Mouse (Mus musculus) kidney, postnatal 14 days (tissue): ENCODE results near the gene Mettl2.
"Not testable (repeated sequence)": the region's sequence is repeated elsewhere in the genome, so short reads cannot be mapped to it uniquely, and the experiment has no call there.

Experiments used
- DNase-seq: peaks from one replicate; pipeline ENCODE4 v3.0.0; 2022; ENCODE audit warnings: mixed read lengths

The Mettl2 gene

DNA sequence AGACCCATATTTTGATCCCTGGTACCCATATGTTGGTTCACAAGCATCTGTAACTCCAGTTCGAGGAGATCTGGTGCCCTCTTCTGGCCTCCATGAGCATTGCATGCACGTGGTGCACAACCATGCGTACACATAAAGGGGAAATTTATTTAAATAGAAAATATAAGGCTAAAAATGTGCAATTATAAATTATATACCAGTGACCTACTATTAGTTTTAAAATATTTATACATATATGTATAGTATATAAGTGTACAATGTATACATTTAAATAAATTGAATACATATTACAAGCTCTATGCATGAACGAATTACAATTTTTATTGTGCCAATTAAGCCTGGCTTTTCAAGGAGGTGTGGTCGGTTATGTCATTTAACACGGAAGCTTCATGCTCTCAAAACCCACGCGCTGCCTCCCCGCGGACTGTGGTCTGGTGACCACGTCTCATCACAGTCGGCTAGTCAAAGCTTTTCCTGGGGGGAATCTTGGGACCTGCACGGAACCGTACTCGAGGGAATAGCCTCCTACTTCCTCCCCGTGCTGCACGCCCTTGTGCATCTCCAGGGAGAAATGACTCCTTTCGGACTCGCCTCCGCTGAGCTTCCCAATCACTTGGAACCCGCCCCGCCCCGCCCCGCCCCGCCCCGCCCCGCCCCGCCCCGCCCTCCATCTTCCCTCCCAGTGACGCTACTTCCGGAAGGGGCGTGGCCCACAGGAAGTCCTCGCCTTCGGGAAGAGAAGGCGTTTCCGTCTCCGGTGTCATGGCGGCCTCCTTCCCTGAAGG lies at the start of gene Mettl2:
Gene Mettl2, plus strand, starts transcription at position 691 of the 785 bp plus-strand sequence.
- DNase-seq = peak; percentile 90

DNA sequence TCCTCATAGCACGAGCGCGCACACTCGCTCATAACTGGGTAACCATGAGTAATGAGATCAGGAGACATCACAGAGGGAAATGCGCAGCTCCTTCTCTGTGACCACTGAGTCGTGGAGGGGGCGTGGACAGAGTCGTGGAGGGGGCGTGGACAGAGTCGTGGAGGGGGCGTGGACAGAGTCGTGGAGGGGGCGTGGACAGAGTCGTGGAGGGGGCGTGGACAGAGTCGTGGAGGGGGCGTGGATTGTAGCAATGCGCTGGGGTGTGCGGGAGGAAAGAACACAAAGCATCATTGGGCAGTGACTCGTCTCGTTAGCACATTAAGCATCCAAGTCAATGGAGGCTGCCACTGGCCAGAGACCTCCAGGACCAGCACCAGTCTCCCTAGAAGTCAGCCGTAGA lies 13.8 kb upstream of the Mettl2 start:
- DNase-seq = not testable (repeated sequence)

DNA sequence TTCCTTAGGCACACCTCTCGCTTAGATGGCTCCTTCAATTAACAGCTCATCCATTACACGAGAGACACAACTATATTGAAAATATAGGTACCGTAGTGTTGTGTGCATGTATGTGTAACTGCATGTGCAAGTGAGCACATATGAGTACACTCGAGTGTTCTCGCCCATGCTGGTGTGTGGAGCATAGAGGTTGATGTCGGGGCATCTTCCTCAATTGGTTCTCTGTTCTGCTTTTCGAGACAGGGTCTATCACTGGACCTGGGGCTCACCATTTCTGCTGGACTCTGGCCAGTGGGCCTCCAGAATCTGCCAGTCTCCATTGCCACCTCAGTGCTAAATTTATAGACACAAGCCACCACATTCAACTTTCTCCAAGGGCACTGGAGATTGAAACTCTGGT lies 8.4 kb upstream of the Mettl2 start:
- no peak for DNase-seq

DNA sequence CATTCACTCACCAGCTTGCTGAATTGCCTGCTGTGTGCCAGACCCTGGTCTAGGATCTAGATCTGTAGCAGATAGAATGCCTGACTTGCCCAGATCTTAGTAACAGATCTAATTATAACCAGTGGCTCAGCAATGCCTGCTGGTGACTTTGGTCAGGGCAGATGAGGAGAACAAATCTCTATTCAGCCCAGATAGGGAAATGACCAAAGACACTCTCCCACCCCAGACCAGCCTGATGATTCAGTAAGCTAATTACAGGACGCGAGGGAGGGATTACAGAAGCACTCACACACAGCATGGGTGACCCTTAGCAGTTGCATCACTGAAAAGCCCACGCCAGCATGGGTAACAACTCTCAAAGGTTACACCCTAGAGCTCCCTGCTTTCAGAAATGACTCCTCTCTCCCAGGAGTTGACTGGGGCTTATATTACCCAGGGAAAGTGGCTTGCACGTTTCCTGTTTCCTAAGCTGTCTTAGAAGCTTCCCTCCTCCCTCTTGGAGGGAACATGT lies 5.6 kb upstream of the Mettl2 start:
- DNase-seq = no peak

DNA sequence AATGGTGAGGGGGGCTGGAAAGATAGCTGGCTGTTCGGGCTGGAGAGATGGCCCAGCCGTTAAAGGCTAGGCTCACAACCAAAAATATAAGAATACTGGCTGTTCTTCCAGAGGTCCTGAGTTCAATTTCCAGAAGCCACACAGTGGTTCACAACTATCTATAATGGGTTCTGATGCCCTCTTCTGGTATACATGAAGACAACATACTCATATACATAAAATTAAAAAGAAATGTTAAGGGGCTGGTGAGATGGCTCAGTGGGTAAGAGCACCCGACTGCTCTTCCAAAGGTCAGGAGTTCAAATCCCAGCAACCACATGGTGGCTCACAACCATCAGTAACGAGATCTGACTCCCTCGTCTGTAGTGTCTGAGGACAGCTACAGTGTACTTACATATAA lies 4.4 kb upstream of the Mettl2 start:
- DNase-seq = not testable (repeated sequence)

DNA sequence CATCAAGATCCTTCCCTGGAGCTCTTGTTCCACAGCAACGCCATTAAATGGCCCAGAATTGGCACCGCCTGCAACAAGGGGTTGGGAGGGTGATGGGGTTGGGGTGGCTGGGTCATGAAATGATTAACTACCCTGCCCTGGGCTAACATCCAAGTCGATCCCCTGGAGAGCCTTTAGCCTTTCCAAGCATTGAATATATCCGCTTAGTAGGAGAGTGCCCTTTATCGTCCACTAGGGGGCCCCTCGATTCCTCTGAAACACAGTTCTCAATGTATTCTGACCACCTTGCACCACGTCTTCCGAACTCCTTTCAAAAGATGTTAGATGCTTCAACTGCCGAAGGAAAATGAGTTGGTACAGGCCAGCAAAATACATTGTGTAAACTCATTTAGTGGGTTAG lies 2.2 kb upstream of the Mettl2 start:
- peak; percentile 88 for DNase-seq

DNA sequence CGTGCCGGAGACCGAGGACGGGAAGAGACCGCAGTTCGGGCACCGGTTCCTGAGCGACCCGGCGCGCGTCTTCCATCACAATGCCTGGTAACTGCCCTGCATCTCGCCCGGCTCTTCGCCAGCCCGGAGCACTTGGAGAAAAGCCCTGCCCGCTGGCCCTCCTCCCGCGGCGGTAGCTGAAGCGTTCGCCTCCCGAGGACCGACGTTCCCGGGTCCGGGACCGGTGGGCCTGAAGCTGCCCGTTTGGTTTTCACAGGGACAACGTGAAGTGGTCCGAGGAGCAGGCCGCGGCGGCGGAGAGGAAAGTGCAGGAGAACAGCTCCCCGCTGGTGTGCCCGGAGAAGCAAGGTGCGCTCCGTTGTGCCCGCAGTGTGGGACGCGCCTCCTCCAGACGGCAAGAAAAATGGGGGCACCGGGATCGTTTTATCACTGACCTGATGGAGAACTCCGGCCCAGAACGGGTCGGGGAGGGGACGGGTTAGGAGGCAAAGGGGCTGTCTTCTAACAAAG lies 350 bp downstream of the Mettl2 start:
- no peak for DNase-seq

DNA sequence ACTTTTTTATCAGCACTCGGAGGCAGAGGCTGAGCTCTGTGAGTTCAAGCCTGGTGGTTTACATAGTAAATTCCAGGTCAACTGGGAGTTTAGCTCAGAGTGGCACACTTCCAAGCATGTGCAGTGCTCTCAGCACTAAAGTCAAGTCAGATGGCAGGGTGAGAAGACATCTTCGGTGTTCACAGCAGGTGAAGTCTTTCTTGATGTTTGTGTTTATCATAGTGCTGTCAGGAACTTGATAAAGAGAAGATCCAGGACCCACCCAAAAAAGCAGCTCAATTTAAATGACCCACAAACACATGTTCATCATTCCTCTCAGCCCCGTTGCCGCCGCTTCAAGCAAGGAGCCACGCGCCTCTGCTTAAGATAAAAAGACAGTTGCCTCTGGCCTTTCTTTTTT lies 9.5 kb downstream of the Mettl2 start:
- DNase-seq = no peak

DNA sequence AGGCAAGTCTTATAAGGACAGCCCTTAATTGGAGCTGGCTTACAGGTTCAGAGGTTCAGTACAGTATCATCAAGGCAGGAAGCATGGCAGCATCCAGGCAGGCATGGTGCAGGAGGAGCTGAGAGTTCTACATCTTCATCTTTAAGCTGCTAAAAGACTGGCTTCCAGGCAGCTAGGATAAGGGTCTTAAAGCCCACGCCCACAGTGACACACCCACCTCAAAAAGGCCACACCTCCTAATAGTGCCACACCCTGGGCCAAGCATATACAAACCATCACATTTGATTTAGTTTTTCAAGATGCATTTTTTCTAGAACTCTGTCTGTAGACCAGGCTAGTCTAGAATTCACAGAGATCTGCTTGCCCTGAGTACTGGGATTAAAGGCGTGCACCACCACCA lies 11.0 kb downstream of the Mettl2 start:
- DNase-seq = not testable (repeated sequence)

DNA sequence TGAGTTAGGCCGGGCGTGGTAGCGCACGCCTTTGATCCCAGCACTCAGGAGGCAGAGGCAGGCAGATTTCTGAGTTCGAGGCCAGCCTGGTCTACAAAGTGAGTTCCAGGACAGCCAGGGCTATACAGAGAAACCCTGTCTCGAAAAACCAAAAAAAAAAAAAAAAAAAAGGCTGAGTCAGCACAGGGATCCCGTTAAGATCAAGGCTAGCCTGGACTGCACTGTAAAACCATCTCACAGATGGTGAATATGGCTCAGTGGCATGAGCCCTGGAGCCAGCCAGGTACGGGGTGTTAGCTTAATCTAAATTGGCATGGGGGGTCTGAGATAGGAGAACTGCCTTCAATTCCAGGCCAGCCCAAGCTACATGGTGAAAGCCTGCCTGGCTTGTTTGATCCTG lies 14.3 kb downstream of the Mettl2 start:
- not testable (repeated sequence) for DNase-seq

DNA sequence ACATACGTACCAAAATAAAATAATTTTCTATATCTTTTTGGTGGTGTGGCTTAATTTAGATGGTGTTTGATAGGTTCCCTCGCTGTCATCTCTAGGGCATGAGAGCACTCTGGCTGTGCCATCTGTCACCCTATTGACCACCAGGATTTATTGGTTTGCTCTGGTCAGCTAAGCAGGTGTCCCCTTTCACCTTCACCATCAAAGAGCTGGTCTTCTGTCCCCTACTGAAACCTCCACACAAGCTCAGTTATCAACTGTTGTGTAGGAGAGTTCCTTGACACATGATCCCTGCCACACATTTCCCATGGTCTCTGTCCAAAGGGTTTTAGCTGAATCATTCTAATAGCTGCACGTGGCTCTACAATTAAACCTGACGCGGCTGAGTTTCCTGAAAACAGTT lies 14.9 kb downstream of the Mettl2 start:
- DNase-seq = no peak

DNA sequence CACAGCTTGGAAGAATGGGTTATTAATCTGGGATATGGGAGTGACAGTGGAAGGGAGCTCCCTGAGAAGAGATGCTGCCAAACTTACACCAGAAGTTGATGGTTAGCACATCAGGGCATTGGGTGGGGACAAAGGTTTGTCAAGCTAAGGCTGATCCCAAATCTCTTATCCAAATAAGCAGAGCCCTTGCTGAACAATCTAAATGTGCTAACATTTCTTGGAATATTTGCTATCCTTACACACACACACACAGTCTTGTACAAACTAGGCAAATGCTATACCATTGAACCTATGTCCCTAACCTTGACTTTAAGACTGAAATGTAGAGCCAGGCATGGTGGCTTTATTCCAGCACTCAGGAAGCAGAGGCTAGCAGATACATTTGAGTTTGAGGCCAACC lies 17.3 kb downstream of the Mettl2 start:
- DNase-seq = no peak

DNA sequence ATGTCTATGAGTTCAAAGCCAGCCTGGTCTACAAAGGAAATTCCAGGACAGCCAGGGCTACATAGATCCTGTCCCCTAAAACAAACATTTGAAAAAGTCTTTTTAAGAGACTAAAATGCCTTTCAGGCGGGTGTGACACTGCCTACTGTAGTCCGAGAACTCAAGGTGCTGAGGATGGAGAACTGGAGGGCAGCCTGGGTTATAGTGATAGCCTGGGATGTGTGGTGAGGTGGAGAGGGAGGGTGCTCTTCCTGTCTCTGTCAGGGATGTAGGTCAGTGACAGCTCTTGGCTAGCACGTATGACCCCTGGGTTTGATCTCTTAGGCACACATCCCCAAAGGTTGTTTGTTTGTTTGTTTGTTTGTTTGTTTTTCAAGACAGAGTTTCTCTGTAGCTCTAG lies 17.9 kb downstream of the Mettl2 start:
- DNase-seq = no peak

DNA sequence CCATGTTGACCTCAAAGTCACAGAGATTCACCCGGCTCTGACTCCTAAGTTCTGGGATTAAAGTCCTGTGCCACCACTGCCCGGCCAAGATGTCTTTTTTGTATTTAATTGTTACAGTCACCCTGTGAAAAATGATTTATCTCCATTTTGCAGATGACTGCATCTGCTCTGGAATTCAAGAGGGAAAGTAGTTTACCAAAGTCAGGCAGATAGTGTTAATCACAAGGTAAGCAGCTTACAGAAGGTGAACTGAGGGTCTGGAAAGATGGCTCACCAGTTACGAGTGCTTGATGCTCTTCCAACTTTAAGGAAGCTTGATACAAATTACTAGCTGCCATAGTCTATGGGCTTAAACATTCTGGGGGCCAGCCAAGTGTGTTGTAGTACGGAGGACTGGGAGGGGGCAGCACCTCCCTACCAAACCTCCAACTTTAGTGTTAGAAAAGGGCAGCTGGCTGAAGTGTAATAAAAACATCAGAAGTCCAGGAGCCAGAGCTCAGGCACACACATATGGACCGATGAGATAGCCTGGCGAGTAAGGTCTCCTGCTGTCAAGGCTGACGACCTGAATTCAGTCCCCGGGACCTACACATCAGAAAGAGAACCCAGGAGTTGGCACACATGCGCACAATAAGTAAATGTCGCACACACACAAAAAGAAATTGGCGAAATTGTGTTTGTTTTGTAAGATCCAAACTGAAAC lies 18.4 kb downstream of the Mettl2 start:
- peak; percentile 47 for DNase-seq

DNA sequence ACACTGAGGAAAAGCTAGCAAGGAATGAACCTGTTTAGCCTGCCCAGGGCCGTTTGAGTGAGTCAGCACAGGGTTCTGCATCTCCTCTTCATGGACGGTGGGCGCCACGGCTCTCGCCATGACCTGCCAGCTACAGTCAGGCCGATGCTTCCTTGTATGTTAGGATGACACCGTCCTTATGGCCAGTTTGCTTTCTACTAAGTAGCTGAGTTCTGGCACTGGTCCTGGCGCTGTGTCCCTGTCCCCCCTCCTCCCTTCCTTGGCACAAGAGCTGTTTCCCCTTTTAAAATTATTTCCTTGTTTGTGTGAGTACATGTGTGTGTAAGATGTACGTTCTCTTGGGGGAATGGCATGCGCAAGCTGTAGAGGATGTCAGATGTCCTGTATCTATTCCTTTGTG lies 19.0 kb downstream of the Mettl2 start:
- peak; percentile 33 for DNase-seq

DNA sequence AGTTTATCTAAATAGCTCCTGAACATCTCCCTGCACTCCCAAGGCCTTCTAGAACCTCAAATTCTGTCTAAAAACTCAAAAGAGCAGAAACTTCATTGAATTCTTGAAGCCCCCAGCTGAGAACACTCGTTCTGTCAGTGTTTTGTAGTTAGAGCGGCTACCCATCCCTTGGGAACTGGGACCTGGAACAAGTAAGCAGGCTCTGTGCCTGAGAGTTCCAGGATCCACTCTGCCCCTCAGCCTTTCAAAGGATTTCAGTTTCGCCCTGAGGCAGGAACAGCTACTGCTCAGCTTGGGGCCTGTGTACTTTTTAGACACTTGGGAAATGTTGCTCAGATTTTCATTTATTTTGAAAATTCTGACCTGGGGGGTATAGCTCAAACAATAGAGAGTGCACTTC lies 20.4 kb downstream of the Mettl2 start, which contains the start of gene Gm10842:
Gene Gm10842, plus strand, starts transcription at position 301 of the 400 bp plus-strand sequence.
- no peak for DNase-seq

DNA sequence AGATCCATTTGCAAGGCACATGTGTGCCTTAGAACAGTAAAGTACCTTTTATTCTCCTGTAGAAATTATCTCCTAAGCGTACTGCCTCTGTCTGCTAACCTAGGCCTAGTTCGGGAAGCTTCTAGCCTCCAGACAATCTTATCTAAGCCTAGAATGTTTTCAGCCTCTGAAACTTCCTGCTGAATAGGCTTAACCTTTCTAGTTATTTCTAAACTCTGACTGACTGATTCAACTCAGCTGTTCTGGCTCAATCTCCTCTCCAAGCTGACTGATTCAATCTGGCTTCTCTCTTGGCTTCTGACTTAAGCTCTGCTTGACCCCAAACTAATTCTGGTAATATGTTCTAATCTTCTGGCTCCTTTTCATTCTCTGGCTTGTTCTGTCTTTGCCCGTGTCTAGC lies 23.1 kb downstream of the Mettl2 start:
- DNase-seq = no peak

DNA sequence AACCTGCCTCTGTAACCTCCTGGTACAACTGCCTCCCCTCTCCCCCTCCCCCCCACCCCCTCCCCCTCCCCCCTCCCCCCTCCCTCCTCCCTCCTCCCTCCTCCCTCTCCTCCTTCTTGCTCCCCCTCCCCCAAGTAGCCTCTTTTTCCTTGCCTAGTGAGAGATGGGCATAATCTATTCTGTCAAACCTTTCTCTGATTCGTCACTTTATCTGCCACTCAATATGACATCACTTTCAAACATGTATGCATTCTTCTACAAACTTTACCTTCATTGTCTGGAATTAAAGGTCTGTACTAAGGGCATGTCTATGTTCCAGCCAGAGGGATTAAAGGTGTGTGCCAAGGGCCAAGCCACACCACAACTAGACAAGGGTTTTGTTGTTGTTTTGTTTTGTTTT lies 23.5 kb downstream of the Mettl2 start:
- DNase-seq = no peak

DNA sequence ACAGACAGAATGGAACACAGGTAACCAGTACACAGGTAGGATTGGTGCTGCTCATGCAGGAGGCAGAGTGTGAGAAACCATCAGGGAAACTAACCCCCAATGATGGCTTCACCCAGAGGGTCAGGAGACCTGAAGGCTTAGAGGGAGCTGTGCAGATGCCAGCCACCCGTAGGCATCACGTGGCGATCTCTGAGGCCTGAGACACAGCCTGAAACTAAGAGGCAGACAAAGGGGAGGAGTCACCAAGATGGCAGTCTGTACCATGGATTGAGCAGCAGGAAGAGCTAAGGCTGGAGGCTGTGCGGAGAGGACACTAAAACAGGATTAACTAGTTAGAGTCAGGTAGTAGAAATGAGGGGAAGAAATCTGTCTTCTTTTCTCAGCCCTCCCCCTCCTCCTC lies 24.5 kb downstream of the Mettl2 start:
- no peak for DNase-seq

DNA sequence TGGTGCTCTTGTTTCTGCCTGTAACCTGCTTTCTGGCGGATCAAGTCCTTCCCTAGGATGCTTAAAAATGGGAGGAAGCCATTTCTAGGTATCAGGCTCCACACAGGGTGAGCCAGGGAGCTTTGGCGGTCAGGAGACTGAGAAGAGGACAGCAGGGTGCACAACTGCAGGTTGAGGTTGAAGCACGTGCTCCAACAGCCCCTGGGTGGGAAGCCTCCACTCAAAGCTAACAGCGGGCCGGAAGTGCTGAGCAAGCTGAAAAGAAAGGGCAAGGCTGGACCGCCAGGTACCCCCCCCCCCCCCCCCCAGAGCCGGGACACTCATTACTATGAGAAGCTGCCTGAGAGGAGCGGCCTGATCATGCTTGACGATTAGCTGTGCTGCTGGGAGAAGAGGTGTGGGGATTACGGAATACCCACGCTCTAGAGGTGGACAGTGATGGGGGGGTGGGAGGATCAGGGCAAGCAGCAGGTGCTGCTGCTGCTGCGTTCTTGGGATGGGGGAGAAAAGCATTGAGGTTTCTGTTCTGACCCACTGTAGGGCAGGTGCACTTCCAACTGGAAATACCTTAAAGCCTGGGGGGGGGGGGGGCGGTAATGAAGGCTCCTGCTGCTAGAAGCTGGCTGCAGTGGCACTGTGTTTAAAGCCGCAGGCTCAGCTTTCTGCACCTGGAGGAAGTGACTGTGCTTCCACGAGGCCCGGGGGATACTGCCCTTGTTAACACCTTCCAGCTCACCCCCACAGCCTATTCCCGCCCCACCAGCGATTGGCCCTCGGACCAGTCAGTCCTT lies 25.2 kb downstream of the Mettl2 start:
- DNase-seq = no peak

DNA sequence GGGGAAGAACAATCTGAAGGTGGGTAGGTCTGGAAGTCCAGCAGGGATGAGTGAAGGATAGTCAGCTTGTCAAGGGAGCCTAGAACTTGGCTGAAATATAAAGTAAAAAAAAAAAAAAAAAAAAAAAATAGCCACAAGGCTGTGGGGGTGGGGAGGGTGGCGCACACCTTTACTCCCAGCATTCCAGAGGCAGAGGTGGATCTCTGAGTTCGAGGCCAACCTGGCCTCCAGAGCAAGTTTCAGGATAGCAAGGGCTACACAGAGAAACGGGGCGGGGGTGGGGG lies 25.7 kb downstream of the Mettl2 start:
- no peak for DNase-seq

DNA sequence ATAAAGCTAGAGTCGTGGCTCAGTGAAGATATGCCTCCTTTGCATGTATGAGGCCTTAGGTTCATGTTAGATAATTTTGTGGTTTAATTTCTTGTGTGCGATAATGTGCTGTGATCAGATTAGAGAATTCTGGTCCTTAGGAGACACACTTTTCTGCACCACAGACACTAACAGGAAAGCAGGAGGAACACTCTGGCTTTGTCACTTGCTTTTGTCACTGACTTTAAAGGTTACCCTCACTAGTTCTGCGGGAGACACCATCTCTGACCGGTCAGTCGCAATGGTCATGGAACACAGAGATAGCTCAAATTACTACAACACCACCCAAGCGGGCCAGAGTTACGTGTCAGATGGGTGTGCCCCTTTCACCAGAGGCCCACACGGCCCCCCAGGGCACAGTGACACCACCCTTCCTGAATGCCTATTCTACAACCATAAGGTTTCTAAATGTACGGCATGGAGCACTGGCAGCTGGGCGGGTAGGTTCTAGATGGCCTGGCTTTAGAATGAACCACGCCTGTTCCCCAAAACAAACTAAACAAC lies 26.2 kb downstream of the Mettl2 start:
- DNase-seq = no peak
